Mouse (Mus musculus): ENCODE data around the gene Gm26727. TPM values are rescaled to one million over a fixed set of nuclear protein-coding genes. Genes with fewer than 3 reads are reported as not detected.
"Not testable (repeated sequence)": the region's sequence is repeated elsewhere in the genome, so short reads cannot be mapped to it uniquely, and the experiment has no call there.

Gm26727 gene
- not detected in 2 replicates for polyA plus RNA-seq (2014; fragmentation: Nextera tagmentation; extraction: Ambion mirVana)

DNA sequence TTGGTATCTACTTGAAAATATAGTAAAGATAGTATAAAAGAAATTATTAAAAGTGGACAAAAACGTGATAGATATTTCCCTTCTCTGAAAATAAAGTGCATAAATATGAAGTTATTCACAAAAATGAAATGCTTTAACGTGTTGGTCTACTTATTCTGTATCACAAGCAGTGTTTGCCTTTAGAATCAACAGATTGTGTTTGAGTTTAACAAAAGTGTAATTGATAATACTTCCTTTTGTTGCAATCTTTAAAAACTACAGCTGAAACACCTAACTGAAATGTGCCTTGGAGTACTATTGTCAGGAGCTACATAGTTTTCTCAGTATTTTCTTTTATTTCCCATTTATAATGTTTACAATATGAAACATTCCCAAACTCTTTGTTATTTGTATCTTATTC lies at the start of gene Gm26727:
TSS of gene Gm26727 (minus strand) at position 101 of the 400 bp plus-strand sequence.
- Histone ChIP-seq H3K9me3 (ENCODE audit: control insufficient read depth, low read length) (no peaks in the 10 kb centered on the region), H3K4me1 (ENCODE audit: control insufficient read depth, insufficient read depth, low read length) (no peaks in the 10 kb centered on the region), H3K27me3 (replicated peaks; ENCODE audit: control insufficient read depth, insufficient read depth, low read length) (no peaks in the 10 kb centered on the region), H3K4me2 (ENCODE audit: low read depth, low read length) (no peak within 1 kb of the TSS), H3K36me3 (ENCODE audit: control insufficient read depth, insufficient read depth, low read length) (no peaks in the 10 kb centered on the region), H3K9ac (ENCODE audit: low read depth, low read length) (no peak within 1 kb of the TSS), H3K27ac (replicated peaks; ENCODE audit: low read depth, low read length) (no peak within 1 kb of the TSS), H3K4me3 (ENCODE audit: low read depth, low read length) (no peak within 1 kb of the TSS)
- 56% methylated on average over 2 of the region's 2 CpGs for WGBS
- ATAC-seq (ENCODE audit: low read depth) (no peak), DNase-seq (ENCODE audit: low spot score) (no peak)

DNA sequence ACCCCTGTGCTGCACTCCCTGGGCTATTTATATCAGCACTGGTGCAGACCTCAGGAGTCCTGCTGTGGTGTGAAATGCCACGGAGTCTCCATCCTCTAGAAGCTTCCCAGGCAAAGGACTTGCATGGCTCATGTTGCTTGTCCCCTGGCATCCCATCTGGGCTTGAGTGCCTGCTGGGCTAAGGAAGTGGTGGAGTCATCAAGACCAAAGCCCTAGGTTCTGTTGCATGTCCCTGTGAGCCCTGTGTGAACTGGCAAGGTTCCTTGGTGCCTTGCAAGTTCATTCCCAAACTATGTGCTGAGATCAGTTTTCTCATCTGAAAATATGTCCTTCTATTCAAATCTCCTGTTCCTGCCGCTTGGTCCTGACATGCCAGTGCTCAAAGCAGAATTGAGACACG lies 48.1 kb upstream of the Gm26727 start:
- Histone ChIP-seq H3K4me1 (ENCODE audit: control insufficient read depth, insufficient read depth, low read length) (no peaks in the 10 kb centered on the region), H3K9ac (ENCODE audit: low read depth, low read length) (no peak overlapping the region), H3K4me2 (ENCODE audit: low read depth, low read length) (no peak overlapping the region), H3K9me3 (ENCODE audit: control insufficient read depth, low read length) (no peaks in the 10 kb centered on the region), H3K27me3 (replicated peaks; ENCODE audit: control insufficient read depth, insufficient read depth, low read length) (no peaks in the 10 kb centered on the region), H3K36me3 (ENCODE audit: control insufficient read depth, insufficient read depth, low read length) (no peaks in the 10 kb centered on the region), H3K4me3 (ENCODE audit: low read depth, low read length) (no peak overlapping the region), H3K27ac (replicated peaks; ENCODE audit: low read depth, low read length) (no peak overlapping the region)
- 50% methylated on average over 3 of the region's 3 CpGs for WGBS
- DNase-seq (ENCODE audit: low spot score) (no peak), ATAC-seq (ENCODE audit: low read depth) (no peak)

DNA sequence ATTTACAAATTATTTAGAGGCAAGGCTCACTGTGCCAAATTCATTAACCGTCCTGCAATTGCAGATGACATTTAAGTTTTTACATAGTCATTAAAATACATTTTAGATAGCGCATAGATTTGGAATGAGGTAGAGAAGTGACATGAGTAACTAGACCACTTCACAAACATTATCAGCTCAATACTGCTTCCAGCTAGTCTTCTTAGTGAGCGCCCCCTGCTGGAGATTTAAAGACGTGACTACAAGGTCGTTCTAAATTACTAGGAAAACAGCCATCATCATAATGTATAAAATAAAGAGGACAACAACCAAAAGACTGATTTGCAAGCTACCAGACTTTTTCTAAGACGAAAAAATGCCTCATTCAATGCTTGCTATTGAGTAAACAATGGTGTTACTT lies 44.8 kb upstream of the Gm26727 start:
- ATAC-seq (ENCODE audit: low read depth) (no peak), DNase-seq (ENCODE audit: low spot score) (peak; percentile 80)
- Histone ChIP-seq H3K4me2 (ENCODE audit: low read depth, low read length) (no peak overlapping the region), H3K4me3 (ENCODE audit: low read depth, low read length) (no peak overlapping the region), H3K36me3 (ENCODE audit: control insufficient read depth, insufficient read depth, low read length) (no peaks in the 10 kb centered on the region), H3K9ac (ENCODE audit: low read depth, low read length) (no peak overlapping the region), H3K27me3 (replicated peaks; ENCODE audit: control insufficient read depth, insufficient read depth, low read length) (no peaks in the 10 kb centered on the region), H3K9me3 (ENCODE audit: control insufficient read depth, low read length) (no peaks in the 10 kb centered on the region), H3K27ac (replicated peaks; ENCODE audit: low read depth, low read length) (no peak overlapping the region), H3K4me1 (ENCODE audit: control insufficient read depth, insufficient read depth, low read length) (no peaks in the 10 kb centered on the region)
- 15% methylated on average over 6 of the region's 6 CpGs for WGBS

DNA sequence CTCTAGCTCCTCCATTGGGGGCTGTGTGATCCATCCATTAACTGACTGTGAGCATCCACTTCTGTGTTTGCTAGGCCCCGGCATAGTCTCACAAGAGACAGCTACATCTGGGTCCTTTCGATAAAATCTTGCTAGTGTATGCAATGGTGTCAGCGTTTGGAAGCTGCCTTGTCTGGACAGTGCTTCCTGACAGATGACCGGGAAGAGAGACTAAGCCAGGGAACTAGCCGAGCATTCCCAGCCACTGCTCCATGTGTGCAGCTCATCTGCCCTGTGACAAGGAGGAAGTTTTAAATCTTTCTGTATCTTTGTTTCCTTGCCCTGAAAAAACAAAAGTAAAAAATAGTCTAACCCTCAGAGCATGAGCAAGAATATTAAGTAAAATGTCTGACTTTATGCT lies 37.0 kb upstream of the Gm26727 start:
- not testable (repeated sequence) for H3K36me3 ChIP-seq (ENCODE audit: control insufficient read depth, insufficient read depth, low read length); H3K27ac ChIP-seq (replicated peaks; ENCODE audit: low read depth, low read length); DNase-seq (ENCODE audit: low spot score); H3K9me3 ChIP-seq (ENCODE audit: control insufficient read depth, low read length); H3K4me3 ChIP-seq (ENCODE audit: low read depth, low read length); H3K9ac ChIP-seq (ENCODE audit: low read depth, low read length); H3K27me3 ChIP-seq (replicated peaks; ENCODE audit: control insufficient read depth, insufficient read depth, low read length); H3K4me2 ChIP-seq (ENCODE audit: low read depth, low read length); ATAC-seq (ENCODE audit: low read depth); H3K4me1 ChIP-seq (ENCODE audit: control insufficient read depth, insufficient read depth, low read length)
- 84% methylated on average over 5 of the region's 5 CpGs for WGBS

DNA sequence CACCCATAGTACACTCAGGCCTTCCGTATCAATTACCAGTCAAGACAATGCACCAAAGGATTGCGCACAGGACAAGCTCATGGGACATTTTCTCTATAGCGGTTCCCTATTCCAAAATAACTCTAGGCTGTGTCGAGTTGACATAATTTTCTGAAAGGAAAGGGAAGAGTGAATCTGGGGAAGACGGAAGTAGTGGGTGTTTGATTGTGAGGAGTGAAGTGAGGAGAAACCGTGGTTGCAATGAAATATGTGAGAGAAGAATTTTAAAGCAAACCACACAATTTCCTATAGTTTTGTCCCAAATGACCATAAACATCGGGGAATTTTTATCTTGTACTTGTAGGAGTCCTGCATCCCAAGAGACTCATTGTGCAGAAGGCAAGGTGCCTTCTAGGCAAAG lies 34.1 kb upstream of the Gm26727 start:
- DNase-seq (ENCODE audit: low spot score) (no peak), ATAC-seq (ENCODE audit: low read depth) (no peak)
- Histone ChIP-seq H3K9me3 (ENCODE audit: control insufficient read depth, low read length) (no peaks in the 10 kb centered on the region), H3K27me3 (replicated peaks; ENCODE audit: control insufficient read depth, insufficient read depth, low read length) (no peaks in the 10 kb centered on the region), H3K4me2 (ENCODE audit: low read depth, low read length) (no peak overlapping the region), H3K9ac (ENCODE audit: low read depth, low read length) (no peak overlapping the region), H3K4me3 (ENCODE audit: low read depth, low read length) (no peak overlapping the region), H3K4me1 (ENCODE audit: control insufficient read depth, insufficient read depth, low read length) (no peaks in the 10 kb centered on the region), H3K27ac (replicated peaks; ENCODE audit: low read depth, low read length) (no peak overlapping the region), H3K36me3 (ENCODE audit: control insufficient read depth, insufficient read depth, low read length) (no peaks in the 10 kb centered on the region)
- WGBS, result 86% methylated on average over 7 of the region's 7 CpGs

DNA sequence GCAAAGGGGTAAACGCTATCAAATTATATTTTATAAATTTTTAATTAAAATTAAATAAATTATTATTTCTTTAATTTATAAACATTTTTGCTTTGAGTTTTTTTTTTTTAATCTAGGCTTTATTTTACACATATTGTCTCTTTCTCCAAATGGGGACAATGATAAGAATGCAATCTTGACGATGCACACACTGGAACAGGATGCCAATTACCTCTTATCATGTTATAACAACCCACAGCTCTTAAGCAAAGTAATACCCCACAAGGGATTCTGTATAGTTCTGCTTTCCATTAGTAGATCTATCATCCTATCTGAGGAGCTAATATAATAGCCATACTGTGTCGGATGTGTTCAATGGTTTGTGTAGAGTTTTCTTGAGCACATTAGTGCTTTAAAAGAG lies 27.9 kb upstream of the Gm26727 start:
- DNase-seq (ENCODE audit: low spot score), result no peak
- Histone ChIP-seq H3K4me3 (ENCODE audit: low read depth, low read length) (no peak overlapping the region), H3K9ac (ENCODE audit: low read depth, low read length) (no peak overlapping the region), H3K4me2 (ENCODE audit: low read depth, low read length) (no peak overlapping the region), H3K9me3 (ENCODE audit: control insufficient read depth, low read length) (no peaks in the 10 kb centered on the region), H3K27me3 (replicated peaks; ENCODE audit: control insufficient read depth, insufficient read depth, low read length) (no peaks in the 10 kb centered on the region), H3K4me1 (ENCODE audit: control insufficient read depth, insufficient read depth, low read length) (no peaks in the 10 kb centered on the region), H3K27ac (replicated peaks; ENCODE audit: low read depth, low read length) (no peak overlapping the region), H3K36me3 (ENCODE audit: control insufficient read depth, insufficient read depth, low read length) (no peaks in the 10 kb centered on the region)
- no peak for ATAC-seq (ENCODE audit: low read depth)
- WGBS, result 59% methylated on average over 3 of the region's 3 CpGs

DNA sequence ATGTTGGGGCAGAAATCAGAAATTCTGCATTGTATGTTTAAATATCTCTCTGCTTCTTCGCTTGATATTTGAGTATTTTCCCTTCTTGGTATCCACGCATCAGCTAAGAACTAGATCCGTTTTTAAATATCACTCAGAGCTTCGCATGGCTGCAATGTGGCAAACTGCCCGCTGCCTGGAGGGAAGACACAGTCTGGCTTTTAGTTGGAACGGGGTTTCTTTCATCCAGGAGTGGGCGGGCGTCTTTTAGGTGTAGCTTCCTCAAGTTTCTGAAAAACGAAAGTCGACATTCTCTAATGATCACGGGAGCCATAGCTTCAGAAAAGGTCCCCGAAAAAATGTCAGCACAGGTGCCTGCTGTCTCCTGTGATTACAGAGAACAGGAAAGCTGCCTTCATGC lies 14.2 kb upstream of the Gm26727 start:
- no peak for ATAC-seq (ENCODE audit: low read depth)
- H3K4me2 ChIP-seq (ENCODE audit: low read depth, low read length), result peak overlapping the region; percentile 35
- H3K9me3 ChIP-seq (ENCODE audit: control insufficient read depth, low read length), result no peaks in the 10 kb centered on the region

DNA sequence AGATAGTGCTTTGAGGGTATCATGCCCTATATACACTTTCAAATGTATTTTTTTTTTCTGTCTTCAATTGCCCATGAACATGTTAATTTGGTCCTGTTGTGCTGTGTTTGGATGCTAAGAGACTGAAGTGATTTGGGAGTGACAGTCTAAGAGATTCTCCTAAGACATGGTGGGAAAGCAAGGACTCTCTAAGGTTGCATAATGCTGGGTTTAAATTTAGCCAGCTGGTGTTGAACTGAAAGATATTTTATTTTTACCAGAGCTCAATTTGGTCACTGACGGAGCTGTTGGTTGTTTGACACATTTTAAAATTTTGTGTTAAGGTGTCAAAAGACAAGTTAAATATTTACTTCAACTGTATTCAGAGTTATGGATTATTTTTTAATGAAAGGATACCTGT lies 13.8 kb upstream of the Gm26727 start:
- Histone ChIP-seq H3K27ac (replicated peaks; ENCODE audit: low read depth, low read length) (no peak overlapping the region), H3K9me3 (ENCODE audit: control insufficient read depth, low read length) (no peaks in the 10 kb centered on the region), H3K4me1 (ENCODE audit: control insufficient read depth, insufficient read depth, low read length) (no peaks in the 10 kb centered on the region), H3K9ac (ENCODE audit: low read depth, low read length) (no peak overlapping the region), H3K4me3 (ENCODE audit: low read depth, low read length) (no peak overlapping the region), H3K27me3 (replicated peaks; ENCODE audit: control insufficient read depth, insufficient read depth, low read length) (no peaks in the 10 kb centered on the region), H3K36me3 (ENCODE audit: control insufficient read depth, insufficient read depth, low read length) (no peaks in the 10 kb centered on the region), H3K4me2 (ENCODE audit: low read depth, low read length) (peak overlapping the region; percentile 35; the same call in 1 of the 2 replicates)
- ATAC-seq (ENCODE audit: low read depth) (no peak), DNase-seq (ENCODE audit: low spot score) (no peak)
- WGBS, result 72% methylated on average over 1 of the region's 1 CpGs

More for the DNA sequence above, 14.2 kb upstream of the Gm26727 start:
- Histone ChIP-seq H3K27me3 (replicated peaks; ENCODE audit: control insufficient read depth, insufficient read depth, low read length) (no peaks in the 10 kb centered on the region), H3K4me3 (ENCODE audit: low read depth, low read length) (0 out of 2 replicates have a peak overlapping the region, but pooled peaks have one; percentile 10), H3K9ac (ENCODE audit: low read depth, low read length) (no peak overlapping the region), H3K27ac (replicated peaks; ENCODE audit: low read depth, low read length) (no peak overlapping the region), H3K4me1 (ENCODE audit: control insufficient read depth, insufficient read depth, low read length) (no peaks in the 10 kb centered on the region), H3K36me3 (ENCODE audit: control insufficient read depth, insufficient read depth, low read length) (no peaks in the 10 kb centered on the region)
- 37% methylated on average over 12 of the region's 12 CpGs for WGBS
- DNase-seq (ENCODE audit: low spot score), result peak; percentile 65

DNA sequence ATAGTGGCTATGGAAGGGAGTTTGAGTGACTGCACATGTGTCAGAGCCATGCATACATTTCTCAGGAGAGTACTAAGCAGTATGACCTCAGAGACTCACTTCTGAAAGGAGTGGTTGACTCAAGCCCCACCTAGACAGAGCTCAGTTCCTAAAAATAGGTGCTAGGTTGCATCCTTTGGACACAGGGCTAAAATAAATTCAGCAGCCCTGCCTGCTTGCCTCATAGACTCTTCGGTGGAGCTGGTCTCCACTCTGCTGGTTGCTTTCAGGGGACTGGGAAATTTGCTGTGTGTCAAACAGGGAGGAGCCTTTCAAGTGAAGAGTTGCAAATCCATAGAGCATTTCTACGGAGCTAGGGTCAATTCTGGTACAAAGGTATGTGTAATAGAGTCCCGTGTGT lies 12.8 kb upstream of the Gm26727 start, which contains the start of gene Xirp2:
TSS of gene Xirp2 (plus strand) at position 223 of the 400 bp plus-strand sequence.
- no peak within 1 kb of the TSS for H3K4me2 ChIP-seq (ENCODE audit: low read depth, low read length)
- no peaks in the 10 kb centered on the region for H3K27me3 ChIP-seq (replicated peaks; ENCODE audit: control insufficient read depth, insufficient read depth, low read length)
- no peak within 1 kb of the TSS for H3K9ac ChIP-seq (ENCODE audit: low read depth, low read length)
- no peak within 1 kb of the TSS for H3K27ac ChIP-seq (replicated peaks; ENCODE audit: low read depth, low read length)
- no peak for DNase-seq (ENCODE audit: low spot score)
- H3K4me1 ChIP-seq (ENCODE audit: control insufficient read depth, insufficient read depth, low read length), result no peaks in the 10 kb centered on the region
- no peaks in the 10 kb centered on the region for H3K36me3 ChIP-seq (ENCODE audit: control insufficient read depth, insufficient read depth, low read length)
- ATAC-seq (ENCODE audit: low read depth), result no peak
- H3K9me3 ChIP-seq (ENCODE audit: control insufficient read depth, low read length), result no peaks in the 10 kb centered on the region
- no peak within 1 kb of the TSS for H3K4me3 ChIP-seq (ENCODE audit: low read depth, low read length)
- WGBS, result 77% methylated on average over 3 of the region's 3 CpGs

All from embryonic facial prominence, embryonic 14.5 days (tissue).